Mouse (Mus musculus) erythroblast, adult 5-6 weeks (primary cell): ENCODE measurements around the gene B4galnt2. TPM values are rescaled to one million over a fixed set of nuclear protein-coding genes. Genes with fewer than 3 reads are reported as not detected.
A peak's percentile ranks its signal among the peaks of the same experiment; 100 is the strongest.
"Not testable (repeated sequence)": the region's sequence is repeated elsewhere in the genome, so short reads cannot be mapped to it uniquely, and the experiment has no call there.

Experiments
- ATAC-seq: replicated peaks from 2 replicates; pipeline ENCODE4 v1.8.0; 2016; ENCODE audit warnings: moderate number of reproducible peaks, mild to moderate bottlenecking, moderate TSS enrichment, inconsistent platforms; ENCODE audit not compliant: poor library complexity, low FRiP score, severe bottlenecking
- total RNA-seq, 2 experiments: library from RNA; stranded (forward) in 1 of 2; stranded (reverse) in 1 of 2; fragments of 150-400 nt in 1 of 2; fragments of 200-764, 138-1000 nt in 1 of 2; gene quantifications; 2 replicates each; pipeline versions ENCODE4 v1.2.3 to v1.2.4; 2015 to 2017; ENCODE audit warnings: low replicate concordance in 2 of 2

The B4galnt2 gene
- total RNA-seq, 2 experiments from 2014 or later: not detected

DNA sequence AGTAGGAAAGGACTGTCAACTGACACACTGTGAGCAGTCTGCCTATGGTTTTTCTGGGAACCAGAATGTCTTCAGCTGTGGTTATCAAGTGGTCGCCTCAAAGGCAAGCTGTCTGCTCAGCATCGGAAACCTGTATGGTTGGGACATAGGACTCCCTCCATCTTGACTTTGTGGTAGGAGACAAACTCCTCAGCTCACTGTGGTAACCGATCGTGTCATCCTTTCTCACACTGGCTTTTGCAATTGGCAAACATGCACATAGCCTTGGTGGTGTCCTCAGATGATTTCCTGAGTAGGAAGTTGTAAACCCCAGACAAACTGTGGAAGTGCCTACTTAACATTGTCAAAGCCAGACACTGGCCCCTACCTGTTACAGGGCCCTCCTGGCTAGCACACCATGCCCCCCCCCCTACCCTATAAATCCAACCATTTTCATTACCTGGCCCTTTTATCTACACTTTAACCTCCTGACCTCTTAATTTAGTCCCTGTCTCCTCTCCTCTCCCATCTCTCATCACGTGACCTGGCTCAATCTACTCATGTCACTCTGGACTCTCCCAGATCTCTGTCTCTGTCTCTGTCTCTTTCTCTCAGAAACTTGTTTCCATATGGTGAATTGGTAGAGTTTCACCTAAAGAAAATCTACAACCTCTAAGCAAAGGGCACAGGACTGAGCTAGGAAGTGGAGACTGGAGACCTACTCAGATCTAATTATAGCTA is 6.7 kb downstream of the B4galnt2 start:
- ATAC-seq: 0 out of 2 replicates have a peak, but pooled peaks have one; percentile 29

GRCm38 (mm10) chr11:95904290-95904689 is 10.4 kb downstream of the B4galnt2 start:
- no peak for ATAC-seq

DNA sequence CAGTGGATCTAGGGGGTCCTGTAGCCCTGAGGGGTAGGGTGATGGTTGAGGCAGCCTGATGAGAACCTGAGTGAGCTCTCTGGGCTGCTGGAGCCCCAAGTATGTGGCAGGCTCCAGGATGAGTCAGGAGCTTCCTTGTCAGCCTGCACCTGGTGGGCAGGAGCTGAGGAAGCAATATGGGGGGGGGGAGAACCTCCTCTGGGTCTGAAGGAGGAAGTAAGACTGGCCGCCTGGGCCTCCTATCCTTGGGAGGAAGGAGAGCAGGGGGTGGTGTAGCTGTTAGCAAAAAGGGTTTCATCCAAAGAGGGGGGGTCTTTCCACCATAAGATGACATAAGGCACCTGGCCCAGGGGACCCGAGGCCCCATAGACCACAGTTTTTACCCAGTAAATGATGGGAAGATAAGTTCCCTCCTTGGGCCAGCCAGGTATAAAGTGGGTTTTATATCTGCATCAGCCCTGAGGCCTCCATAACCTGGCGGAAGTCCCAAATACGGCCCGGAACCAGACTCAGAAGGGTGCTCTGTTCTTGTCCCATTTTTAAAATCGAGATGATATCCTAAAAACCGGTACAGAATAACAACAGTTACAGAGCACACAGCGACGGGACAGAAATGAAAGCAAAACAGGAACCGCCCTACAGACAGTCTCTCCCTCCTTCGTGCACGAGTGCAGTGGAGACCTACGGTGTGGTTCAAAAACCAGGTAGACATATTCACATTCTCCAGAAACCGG is 18.1 kb downstream of the B4galnt2 start:
- no peak for ATAC-seq

GRCm38 (mm10) chr11:95890462-95891051 is 24.1 kb downstream of the B4galnt2 start:
- ATAC-seq: no peak

GRCm38 (mm10) chr11:95879861-95880260 is 34.8 kb downstream of the B4galnt2 start:
- not testable (repeated sequence) for ATAC-seq

GRCm38 (mm10) chr11:95876296-95876695 is 38.4 kb downstream of the B4galnt2 start:
- ATAC-seq: peak; percentile 73

DNA sequence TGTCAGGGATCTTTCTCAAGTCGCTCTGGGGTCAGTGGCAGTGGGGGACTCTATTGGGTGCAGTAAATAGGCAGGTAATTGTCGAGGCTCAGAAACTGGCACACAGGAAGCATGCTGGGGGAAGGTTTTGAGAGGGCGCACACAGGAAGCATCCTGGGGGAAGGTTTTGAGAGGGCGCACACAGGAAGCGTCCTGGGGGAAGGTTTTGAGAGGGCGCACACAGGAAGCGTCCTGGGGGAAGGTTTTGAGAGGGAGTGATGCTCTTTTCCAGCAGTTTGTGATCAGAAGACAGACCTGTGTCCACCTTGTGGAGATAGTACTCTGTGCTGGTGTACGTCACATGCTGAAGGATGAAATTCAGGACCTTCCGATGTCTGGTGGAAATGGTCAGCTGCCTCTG is 38.9 kb downstream of the B4galnt2 start:
- peak; percentile 9; the same call in 1 of the 2 replicates for ATAC-seq

GRCm38 (mm10) chr11:95869918-95870470 is 44.7 kb downstream of the B4galnt2 start:
- ATAC-seq: no peak

GRCm38 (mm10) chr11:95869442-95869841 is 45.2 kb downstream of the B4galnt2 start:
- no peak for ATAC-seq

DNA sequence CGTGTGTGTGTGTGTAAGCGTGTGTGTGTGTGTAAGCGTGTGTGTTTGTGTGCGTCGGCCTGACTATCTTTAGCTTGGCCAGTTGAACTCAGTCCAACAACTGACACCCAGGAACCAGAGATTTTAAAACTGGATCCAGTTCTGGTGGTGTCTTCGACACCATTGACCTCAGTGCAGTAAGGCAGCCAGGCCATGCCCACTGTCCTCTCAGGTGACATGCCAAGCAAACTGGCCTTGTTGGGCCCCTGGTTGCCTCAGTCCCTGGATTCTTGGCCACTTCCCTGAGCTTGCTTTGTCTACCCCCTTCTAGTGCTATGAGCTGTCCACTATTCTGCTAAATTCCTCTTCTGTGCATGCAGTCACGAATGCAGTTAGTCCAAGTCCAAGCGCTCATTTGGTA is 53.3 kb downstream of the B4galnt2 start:
- no peak for ATAC-seq

DNA sequence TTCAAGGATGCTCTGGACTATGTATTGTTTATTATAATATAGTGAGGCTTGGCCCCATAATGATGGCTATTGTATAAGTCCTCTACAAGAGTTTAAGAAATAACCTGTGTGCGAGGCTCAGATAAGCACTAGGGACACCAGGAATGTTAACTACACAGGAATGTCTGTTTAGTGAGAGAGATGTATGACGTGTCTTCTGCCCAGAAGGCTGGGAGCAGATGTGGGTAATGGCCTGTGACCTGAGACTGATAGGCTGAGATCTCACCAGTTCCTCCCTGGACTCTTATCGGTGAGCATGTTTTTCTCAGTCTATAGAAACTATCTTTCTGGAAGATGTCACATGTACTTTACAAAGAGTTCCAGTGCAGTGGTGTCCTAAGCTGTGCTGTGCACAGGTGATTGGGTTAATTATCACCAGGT is 54.6 kb downstream of the B4galnt2 start:
- ATAC-seq: peak; percentile 46

- peak; percentile 50 for ATAC-seq
Observed at GRCm38 (mm10) chr11:95859468-95859855, 55.2 kb downstream of the B4galnt2 start.

DNA sequence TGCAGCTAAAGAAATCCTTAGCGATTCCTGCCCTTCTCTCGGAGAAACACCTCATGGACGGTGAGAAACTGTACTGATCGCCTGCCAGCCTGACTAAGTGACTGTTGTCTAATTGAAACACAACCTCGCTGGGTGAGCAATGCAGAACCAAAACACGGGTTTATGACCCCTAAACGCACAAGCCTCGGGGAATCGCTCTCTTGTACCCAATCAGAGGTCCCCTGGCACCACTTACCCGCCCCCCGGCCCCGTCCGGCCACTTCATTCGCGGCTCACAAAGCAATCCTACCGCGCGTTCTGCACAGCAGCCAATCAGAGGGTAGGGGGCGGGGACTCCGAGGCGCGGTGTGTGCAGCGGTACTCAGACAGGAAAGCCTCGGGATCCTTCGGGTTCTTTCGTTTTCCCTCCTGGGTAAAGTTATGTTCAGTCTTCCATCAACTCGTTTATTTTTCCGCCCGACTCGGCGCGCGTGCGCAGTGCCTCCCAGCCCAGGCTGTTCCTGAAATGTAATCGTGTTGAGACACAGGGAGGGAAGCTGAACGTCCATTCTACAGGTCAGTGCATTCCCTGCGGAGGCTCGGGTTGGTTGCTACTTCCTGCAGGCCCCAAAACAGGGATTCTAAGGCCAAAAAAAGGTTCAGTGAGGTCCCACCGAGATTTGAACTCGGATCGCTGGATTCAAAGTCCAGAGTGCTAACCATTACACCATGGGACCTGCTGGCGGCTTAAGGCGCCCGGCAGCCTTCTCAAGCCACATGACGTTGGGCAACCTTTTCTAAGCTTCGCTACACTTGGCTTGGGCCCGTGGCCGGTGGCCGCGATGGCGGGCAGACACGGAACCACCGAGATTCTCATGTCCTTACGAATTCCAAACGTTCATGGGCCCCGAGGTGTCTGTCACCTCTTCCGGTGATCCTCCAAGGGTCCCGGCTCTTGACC is 55.9 kb downstream of the B4galnt2 start:
- peak; percentile 89 for ATAC-seq

DNA sequence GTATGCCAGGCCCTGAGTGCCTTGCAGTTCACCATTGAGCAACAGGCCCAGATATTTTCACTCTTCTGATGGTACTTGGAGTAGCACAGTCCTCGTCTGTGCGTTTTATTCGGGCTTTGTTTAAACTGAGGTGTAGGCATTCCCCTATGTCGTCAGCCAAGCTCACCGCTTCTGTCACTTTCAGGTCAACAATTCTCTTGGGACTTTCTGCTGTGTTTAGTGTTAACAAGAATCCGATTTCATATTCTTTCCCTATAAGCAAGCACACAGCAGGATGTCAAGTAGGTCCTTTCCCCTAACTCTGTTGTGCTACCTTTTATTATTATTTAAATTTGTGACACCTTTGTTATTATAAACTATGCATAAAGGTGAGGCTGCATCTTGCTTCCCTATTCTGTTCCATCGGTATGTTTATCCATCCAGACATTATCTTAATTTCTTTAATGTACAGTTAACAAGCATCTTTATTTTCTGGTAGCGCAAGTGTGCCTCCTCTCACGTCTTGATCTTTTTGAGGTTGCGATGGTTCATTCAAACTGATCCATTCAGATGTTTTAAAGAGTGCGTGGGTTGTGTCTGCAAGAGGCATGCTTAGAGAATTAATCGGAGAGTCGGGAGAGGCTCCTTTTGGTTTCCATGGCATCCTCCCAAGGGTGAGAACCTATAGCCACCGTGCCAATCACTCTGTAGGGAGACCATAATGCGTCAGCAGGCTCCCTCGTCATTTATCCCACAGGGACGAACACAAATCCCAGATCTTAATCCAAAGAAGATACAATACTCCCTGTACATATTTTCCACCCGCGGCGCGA is 56.8 kb downstream of the B4galnt2 start:
- peak; percentile 22 for ATAC-seq

DNA sequence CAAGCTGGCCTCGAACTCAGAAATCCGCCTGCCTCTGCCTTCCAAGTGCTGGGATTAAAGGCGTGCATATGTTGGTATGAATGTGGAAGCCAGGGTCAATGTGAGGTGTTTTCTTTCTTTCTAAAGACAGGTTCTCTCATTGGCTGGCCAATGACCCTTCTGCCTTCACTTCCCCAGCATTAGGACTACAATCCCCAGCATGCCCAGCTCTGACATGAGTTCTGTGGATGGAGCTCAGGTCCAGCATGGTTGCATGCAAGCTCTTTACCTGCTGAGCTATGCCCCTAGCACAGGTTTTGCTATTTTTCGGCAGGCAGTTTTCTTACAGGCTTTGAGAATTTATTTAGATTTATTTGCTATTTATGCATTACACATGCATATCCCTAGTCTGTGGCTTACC is 57.4 kb downstream of the B4galnt2 start:
- no peak for ATAC-seq

GRCm38 (mm10) chr11:95853684-95854083 is 61.0 kb downstream of the B4galnt2 start:
- no peak for ATAC-seq

DNA sequence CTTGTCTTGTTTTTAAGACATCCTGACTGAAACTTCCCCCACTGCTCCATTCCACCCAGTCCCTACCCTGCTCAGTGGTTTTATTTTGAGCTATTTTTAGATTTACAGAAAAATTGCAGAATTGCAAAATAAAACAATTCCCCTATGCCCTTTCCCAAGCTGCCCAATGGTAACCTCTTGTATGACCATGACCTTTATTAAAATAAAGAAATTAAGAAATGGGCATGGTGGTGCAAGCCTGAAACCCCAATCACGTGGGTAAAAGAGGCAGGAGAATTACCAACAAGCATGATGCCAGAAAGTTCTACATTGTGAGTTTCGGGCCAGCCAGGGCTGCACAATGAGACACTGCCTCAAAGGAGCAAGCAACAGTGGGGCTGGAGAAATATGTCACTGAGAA is 63.8 kb downstream of the B4galnt2 start:
- ATAC-seq: no peak

DNA sequence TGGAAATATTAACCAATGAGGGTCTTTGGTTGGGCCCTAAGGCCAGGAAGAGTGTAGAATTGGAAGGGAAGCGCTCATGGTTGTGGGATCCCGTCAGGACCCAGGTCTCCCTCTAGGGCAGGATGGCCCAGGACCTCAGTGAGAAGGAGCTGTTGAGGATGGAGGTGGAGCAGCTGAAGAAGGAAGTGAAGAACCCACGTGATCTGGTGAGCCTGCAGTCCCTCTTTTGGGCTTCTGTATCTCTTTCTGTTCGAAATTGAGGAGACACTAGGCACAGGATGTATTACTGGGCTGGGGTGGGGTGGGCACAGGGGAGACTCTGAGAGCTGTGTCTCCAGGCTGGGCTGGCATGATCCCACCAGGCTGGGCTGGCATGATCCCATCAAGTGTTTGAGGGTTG is 69.8 kb downstream of the B4galnt2 start:
- no peak for ATAC-seq
